Mouse (Mus musculus): ENCODE results near the gene Timd4. TPM values are rescaled to one million over a fixed set of nuclear protein-coding genes. Genes with fewer than 3 reads are reported as not detected.

The Timd4 gene
- polyA plus RNA-seq, 1 experiment: not detected

DNA sequence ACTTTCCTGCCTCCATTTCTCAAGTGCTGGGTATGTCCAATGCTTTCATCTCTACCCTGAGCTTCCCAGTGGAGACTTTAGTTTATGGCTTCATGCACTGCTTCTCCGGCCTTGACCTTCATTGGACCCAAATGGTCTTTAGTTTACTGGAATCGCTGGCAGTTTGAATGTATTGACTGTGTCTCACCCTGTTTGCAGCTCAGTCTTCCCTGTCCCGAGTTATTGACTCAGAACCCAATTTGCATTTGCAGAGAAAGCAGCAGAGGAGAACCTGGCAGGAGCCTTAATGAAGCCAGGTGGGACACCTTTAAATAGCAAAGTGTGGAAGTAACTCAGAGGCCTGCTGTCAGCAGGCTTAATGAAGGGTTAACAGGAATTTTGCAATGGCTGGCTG lies 37.2 kb downstream of the Timd4 start:
- H3K4me1 ChIP-seq (ENCODE audit: control insufficient read depth, insufficient read depth, low read length): no peaks in the 10 kb centered on the region
- TF ChIP-seq CTCF (IDR thresholded peaks at IDR 0.05; ENCODE audit: low read depth, low read length): no peak
- no peak for TF ChIP-seq POLR2A (IDR thresholded peaks at IDR 0.05; ENCODE audit: borderline replicate concordance, low read depth, low read length)
- H3K27ac ChIP-seq (ENCODE audit: insufficient read depth, low read depth, low read length): no peak overlapping the region
- no peak overlapping the region for H3K4me3 ChIP-seq (ENCODE audit: insufficient read depth, low read length)

- no peak overlapping the region for H3K4me3 ChIP-seq (ENCODE audit: insufficient read depth, low read length)
- TF ChIP-seq POLR2A (IDR thresholded peaks at IDR 0.05; ENCODE audit: borderline replicate concordance, low read depth, low read length) (no peak), CTCF (IDR thresholded peaks at IDR 0.05; ENCODE audit: low read depth, low read length) (no peak)
- H3K27ac ChIP-seq (ENCODE audit: insufficient read depth, low read depth, low read length): no peak overlapping the region
- H3K4me1 ChIP-seq (ENCODE audit: control insufficient read depth, insufficient read depth, low read length): no peaks in the 10 kb centered on the region
These were observed 37.8 kb downstream of the Timd4 start for GRCm38 (mm10) chr11:46848221-46848971.

GRCm38 (mm10) chr11:46864809-46865208 lies 54.2 kb downstream of the Timd4 start:
- H3K4me1 ChIP-seq (ENCODE audit: control insufficient read depth, insufficient read depth, low read length): no peaks in the 10 kb centered on the region
- H3K4me3 ChIP-seq (ENCODE audit: insufficient read depth, low read length): no peak overlapping the region
- TF ChIP-seq POLR2A (IDR thresholded peaks at IDR 0.05; ENCODE audit: borderline replicate concordance, low read depth, low read length): no peak
- TF ChIP-seq CTCF (IDR thresholded peaks at IDR 0.05; ENCODE audit: low read depth, low read length): no peak
- H3K27ac ChIP-seq (ENCODE audit: insufficient read depth, low read depth, low read length): no peak overlapping the region

DNA sequence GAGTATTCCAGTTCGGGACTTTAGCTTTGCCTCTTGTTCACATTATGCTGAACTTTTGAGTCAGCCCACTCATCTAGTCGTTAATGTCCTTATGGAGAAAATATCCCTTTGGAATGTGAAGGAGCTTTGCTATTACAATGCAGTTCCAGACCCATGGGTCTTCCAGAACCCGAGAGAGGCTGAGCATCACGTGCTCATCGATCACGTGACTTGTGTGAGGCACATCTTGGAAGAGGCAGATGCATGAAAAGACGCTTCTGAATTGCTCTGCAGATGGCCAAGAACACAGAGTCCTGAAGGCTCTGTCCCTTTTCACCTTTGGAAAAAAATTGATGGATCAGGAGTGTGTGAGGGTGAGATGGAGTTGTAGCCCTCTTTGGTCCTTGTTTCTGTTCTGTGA lies 58.0 kb downstream of the Timd4 start:
- TF ChIP-seq POLR2A (IDR thresholded peaks at IDR 0.05; ENCODE audit: borderline replicate concordance, low read depth, low read length) (no peak), CTCF (IDR thresholded peaks at IDR 0.05; ENCODE audit: low read depth, low read length) (no peak)
- H3K4me3 ChIP-seq (ENCODE audit: insufficient read depth, low read length): no peak overlapping the region
- H3K4me1 ChIP-seq (ENCODE audit: control insufficient read depth, insufficient read depth, low read length): no peaks in the 10 kb centered on the region
- no peak overlapping the region for H3K27ac ChIP-seq (ENCODE audit: insufficient read depth, low read depth, low read length)

DNA sequence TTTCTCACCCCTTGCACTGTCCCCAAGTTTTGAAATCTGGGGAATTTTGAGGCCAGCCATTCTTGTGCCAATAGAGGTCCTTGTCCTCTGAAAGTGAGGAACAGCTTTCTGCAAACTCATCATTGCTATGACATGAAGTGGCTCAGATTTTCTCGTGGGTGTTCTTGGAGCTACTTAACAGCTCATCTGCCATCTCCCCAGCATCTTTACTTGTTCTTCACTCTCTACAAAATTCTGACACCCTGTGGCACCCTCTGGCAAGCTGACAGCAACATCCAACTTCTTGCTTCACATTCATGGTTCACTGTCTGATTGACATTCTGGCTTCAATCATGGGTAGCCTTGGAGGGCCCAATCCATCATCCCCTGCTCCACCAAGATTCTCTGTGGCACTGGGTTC lies 65.2 kb downstream of the Timd4 start:
- H3K4me1 ChIP-seq (ENCODE audit: control insufficient read depth, insufficient read depth, low read length): no peaks in the 10 kb centered on the region

DNA sequence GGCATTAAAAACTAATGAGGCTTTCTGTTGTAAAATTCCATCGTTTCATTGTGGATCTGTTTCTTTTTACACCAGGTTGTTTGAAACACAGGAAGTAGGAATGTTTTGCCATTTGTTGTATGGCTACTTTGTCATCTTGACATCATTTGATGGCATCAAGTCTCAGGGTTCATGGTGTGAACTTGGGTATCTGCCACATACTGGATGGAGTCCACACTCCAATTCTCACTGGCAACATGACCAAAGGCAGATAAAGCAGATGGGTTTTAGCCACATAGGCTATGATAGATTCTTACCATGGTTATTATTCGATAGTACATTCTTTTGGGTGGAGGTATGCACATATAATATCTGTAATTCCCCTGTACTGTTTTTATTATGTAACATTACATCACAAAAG lies 71.9 kb downstream of the Timd4 start:
- no peak overlapping the region for H3K4me3 ChIP-seq (ENCODE audit: insufficient read depth, low read length)
- H3K4me1 ChIP-seq (ENCODE audit: control insufficient read depth, insufficient read depth, low read length): no peaks in the 10 kb centered on the region
- TF ChIP-seq CTCF (IDR thresholded peaks at IDR 0.05; ENCODE audit: low read depth, low read length): no peak
- no peak for TF ChIP-seq POLR2A (IDR thresholded peaks at IDR 0.05; ENCODE audit: borderline replicate concordance, low read depth, low read length)
- no peak overlapping the region for H3K27ac ChIP-seq (ENCODE audit: insufficient read depth, low read depth, low read length)

More for the DNA sequence above, 65.2 kb downstream of the Timd4 start:
- H3K27ac ChIP-seq (ENCODE audit: insufficient read depth, low read depth, low read length): no peak overlapping the region
- H3K4me3 ChIP-seq (ENCODE audit: insufficient read depth, low read length): no peak overlapping the region
- TF ChIP-seq CTCF (IDR thresholded peaks at IDR 0.05; ENCODE audit: low read depth, low read length) (no peak), POLR2A (IDR thresholded peaks at IDR 0.05; ENCODE audit: borderline replicate concordance, low read depth, low read length) (no peak)

DNA sequence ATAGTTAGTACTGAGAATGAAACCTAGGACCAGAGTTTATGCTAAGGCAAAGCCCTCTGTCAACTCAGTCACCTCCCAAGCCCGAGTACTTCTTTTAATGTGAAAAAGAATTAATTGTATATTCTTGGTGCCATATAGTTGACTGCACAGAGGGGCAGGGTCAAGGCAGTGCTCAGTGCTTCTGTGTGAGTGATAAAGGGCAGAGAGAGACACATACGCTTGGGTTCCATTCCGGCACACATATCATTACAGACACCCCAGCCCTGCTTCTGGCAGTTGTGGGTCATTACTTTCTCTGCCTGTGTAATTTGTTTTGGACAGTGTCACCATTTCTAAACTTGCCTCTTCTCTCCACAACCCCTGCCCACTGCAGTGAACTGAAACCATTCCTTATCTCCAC lies 78.5 kb downstream of the Timd4 start:
- TF ChIP-seq POLR2A (IDR thresholded peaks at IDR 0.05; ENCODE audit: borderline replicate concordance, low read depth, low read length) (no peak), CTCF (IDR thresholded peaks at IDR 0.05; ENCODE audit: low read depth, low read length) (no peak)

More for the DNA sequence above, 78.5 kb downstream of the Timd4 start:
- Histone ChIP-seq H3K4me1 (ENCODE audit: control insufficient read depth, insufficient read depth, low read length) (no peaks in the 10 kb centered on the region), H3K27ac (ENCODE audit: insufficient read depth, low read depth, low read length) (no peak overlapping the region), H3K4me3 (ENCODE audit: insufficient read depth, low read length) (no peak overlapping the region)

Other genes starting within 250 kb of the Timd4 start
- gene BC053393, start 239.3 kb upstream of the Timd4 start, polyA plus RNA-seq (2012; ENCODE audit: insufficient read depth, insufficient read length, missing spikeins): not detected in 2 replicates
- not detected in 2 replicates for gene Dppa1, start 181.5 kb upstream of the Timd4 start, polyA plus RNA-seq (2012; ENCODE audit: insufficient read depth, insufficient read length, missing spikeins)
- not detected in 2 replicates for gene Timd2, start 103.7 kb upstream of the Timd4 start, polyA plus RNA-seq (2012; ENCODE audit: insufficient read depth, insufficient read length, missing spikeins)
- gene Havcr1, start 75.7 kb upstream of the Timd4 start, polyA plus RNA-seq (2012; ENCODE audit: insufficient read depth, insufficient read length, missing spikeins): not detected in 2 replicates